Mouse (Mus musculus) kidney, embryonic 15.5 days (tissue): Measurements from ENCODE around the gene Letmd1. TPM values are rescaled to one million over a fixed set of nuclear protein-coding genes. Genes with fewer than 3 reads are reported as not detected.

ENCODE experiments used
- ATAC-seq: fragments of 200-750 bp; cut with Nextera tagmentation; replicated peaks from 2 replicates; pipeline ENCODE4 v1.8.0; 2017; ENCODE audit warnings: moderate TSS enrichment; ENCODE audit not compliant: low FRiP score
- H3K27ac ChIP-seq: fragments of 300-500 bp; sonication (generic); 2 replicates; pipeline ENCODE4 v1.5.1; 2015; ENCODE audit warnings: mild to moderate bottlenecking, inconsistent platforms
- H3K27me3 ChIP-seq: fragments of 300-500 bp; sonication (generic); 2 replicates; pipeline ENCODE4 v1.6.1; 2015; ENCODE audit warnings: inconsistent platforms
- H3K36me3 ChIP-seq: fragments of 300-500 bp; sonication (generic); 2 replicates; pipeline ENCODE4 v1.6.1; 2015; ENCODE audit warnings: inconsistent platforms
- H3K4me1 ChIP-seq: fragments of 300-500 bp; sonication (generic); 2 replicates; pipeline ENCODE4 v1.6.1; 2015; ENCODE audit warnings: inconsistent platforms
- H3K4me2 ChIP-seq: fragments of 300-500 bp; sonication (generic); 2 replicates; pipeline ENCODE4 v1.6.1; 2015; ENCODE audit warnings: moderate library complexity, mild to moderate bottlenecking, inconsistent platforms
- H3K4me3 ChIP-seq: fragments of 300-500 bp; sonication (generic); replicated peaks from 2 replicates; pipeline ENCODE4 v1.5.1; 2015; ENCODE audit warnings: mild to moderate bottlenecking, inconsistent platforms
- H3K9ac ChIP-seq: fragments of 300-500 bp; sonication (generic); 2 replicates; pipeline ENCODE4 v1.6.1; 2015; ENCODE audit warnings: mild to moderate bottlenecking, inconsistent platforms
- H3K9me3 ChIP-seq: fragments of 300-500 bp; sonication (generic); replicated peaks from 2 replicates; pipeline ENCODE4 v1.6.1; 2016; ENCODE audit warnings: inconsistent platforms
- WGBS: fragments of 180-500 bp; shearing (Covaris S2); methylation state at CpG from one replicate; pipeline ENCODE4 v1.1.7; 2015; ENCODE audit warnings: mixed read lengths; 5-methylcytosine and 5-hydroxymethylcytosine counted together
- polyA plus RNA-seq: library from polyadenylated mRNA; unstranded; fragments of >200 nt; fragmentation: Nextera tagmentation; extraction: Ambion mirVana; gene quantifications from 2 replicates; pipeline ENCODE4 v1.2.1, GENCODE M21; 2015

Letmd1 gene
- polyA plus RNA-seq, 1 experiment from 2014 or later = 27.5 TPM

DNA sequence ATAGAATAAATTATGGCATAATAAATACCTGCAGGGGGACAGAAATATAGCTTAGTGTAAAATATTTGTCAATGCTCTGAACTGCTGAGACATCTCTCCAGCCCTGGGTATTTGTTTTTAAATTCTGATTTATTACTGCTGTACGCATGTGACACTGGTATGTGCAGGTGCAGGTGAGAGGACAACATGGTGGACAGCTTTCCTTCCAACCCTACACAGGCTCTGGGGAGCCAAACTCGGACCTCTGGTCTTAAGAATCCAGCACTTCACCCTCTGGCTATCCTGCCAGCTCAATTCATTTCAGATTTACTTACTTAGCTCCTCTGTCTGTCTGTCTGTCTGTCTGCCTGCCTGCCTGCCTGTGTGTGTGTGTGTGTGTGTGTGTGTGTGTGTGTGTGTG lies 46.3 kb downstream of the Letmd1 start:
- WGBS = 73% methylated on average over 2 of the region's 2 CpGs
- Histone ChIP-seq H3K4me2 (no peak overlapping the region), H3K36me3 (peaks cover 84% of the 10 kb centered on the region), H3K27me3 (no peaks in the 10 kb centered on the region), H3K27ac (no peak overlapping the region), H3K9ac (no peak overlapping the region), H3K9me3 (no peaks in the 10 kb centered on the region), H3K4me1 (no peaks in the 10 kb centered on the region), H3K4me3 (no peak overlapping the region)
- no peak for ATAC-seq

DNA sequence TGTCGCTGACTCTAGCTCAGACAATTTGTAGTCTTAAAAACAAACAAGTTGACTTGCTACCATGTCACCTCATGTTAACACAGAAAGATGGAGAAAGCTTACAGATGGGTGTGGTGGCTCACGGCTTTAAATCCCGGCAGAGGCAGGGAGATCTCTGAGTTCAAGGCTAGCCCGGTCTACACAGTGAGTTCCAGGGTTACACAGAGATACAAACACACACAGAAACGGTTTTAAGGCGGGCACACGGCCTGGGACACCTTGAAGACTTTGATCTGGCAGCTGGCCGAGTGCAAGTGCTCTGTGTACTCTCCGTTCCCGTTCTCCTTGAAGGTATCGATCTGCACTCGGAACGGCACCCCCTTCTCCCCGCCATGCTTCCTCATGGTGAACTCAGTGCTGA lies 51.5 kb downstream of the Letmd1 start:
- Histone ChIP-seq H3K27me3 (no peaks in the 10 kb centered on the region), H3K36me3 (peaks cover 84% of the 10 kb centered on the region)
- no peak for ATAC-seq

DNA sequence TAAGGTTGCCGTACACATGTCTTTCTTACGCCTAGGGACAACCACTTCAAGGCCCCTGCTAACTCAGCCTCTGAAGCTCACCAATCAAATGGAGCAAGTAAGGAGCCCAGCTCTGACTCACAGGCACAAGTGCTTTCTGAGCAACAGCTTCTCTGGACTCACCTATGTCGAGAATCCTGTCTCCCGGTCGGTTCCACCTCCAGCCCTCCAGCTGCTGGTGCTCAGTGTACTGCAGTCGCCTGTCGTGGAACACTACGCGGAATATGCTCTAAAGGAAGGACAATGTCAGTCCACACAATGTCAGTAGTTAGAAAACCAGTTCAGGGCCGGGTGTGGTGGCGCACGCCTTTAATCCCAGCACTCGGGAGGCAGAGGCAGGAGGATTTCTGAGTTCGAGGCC lies 56.6 kb downstream of the Letmd1 start:
- H3K4me3 ChIP-seq = no peak overlapping the region
- no peak overlapping the region for H3K9ac ChIP-seq
- H3K27me3 ChIP-seq = no peaks in the 10 kb centered on the region
- H3K27ac ChIP-seq = no peak overlapping the region
- no peak for ATAC-seq
- WGBS = 94% methylated on average over 14 of the region's 14 CpGs
- peaks cover 61% of the 10 kb centered on the region for H3K36me3 ChIP-seq
- H3K4me1 ChIP-seq = no peaks in the 10 kb centered on the region
- no peaks in the 10 kb centered on the region for H3K9me3 ChIP-seq
- no peak overlapping the region for H3K4me2 ChIP-seq

More for the DNA sequence above, 51.5 kb downstream of the Letmd1 start:
- H3K9ac ChIP-seq = no peak overlapping the region
- no peaks in the 10 kb centered on the region for H3K4me1 ChIP-seq
- H3K4me3 ChIP-seq = no peak overlapping the region
- no peaks in the 10 kb centered on the region for H3K9me3 ChIP-seq
- WGBS = 92% methylated on average over 14 of the region's 14 CpGs
- no peak overlapping the region for H3K4me2 ChIP-seq
- H3K27ac ChIP-seq = no peak overlapping the region

DNA sequence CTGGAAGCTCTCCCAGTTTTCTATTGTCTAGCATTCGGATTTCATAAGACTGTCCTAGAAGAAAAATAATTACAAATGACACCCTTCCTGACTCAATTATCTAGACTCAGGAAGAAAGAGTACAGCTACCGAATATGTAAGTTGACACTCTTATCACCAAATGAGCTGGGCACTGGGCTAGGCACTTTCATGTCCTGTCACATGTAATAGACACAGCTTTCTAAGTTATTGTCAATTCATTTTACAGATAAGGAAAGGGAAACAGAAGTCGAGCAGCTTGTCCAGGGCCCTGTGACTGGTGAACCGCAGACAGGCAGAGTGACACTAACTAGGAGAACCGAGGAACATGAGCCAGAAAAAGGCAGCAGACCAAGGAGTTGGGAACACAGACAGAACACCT lies 59.1 kb downstream of the Letmd1 start:
- Histone ChIP-seq H3K4me1 (no peaks in the 10 kb centered on the region), H3K36me3 (peaks cover 40% of the 10 kb centered on the region), H3K4me2 (no peak overlapping the region), H3K4me3 (no peak overlapping the region), H3K9me3 (no peaks in the 10 kb centered on the region), H3K9ac (no peak overlapping the region), H3K27ac (no peak overlapping the region), H3K27me3 (no peaks in the 10 kb centered on the region)
- ATAC-seq = no peak
- WGBS = 59% methylated on average over 5 of the region's 5 CpGs

Other genes with a start within 250 kb of the Letmd1 start
- 49.7 and 51.1 TPM in 2 replicates for gene Atf1, start 241.2 kb upstream of the Letmd1 start, polyA plus RNA-seq
- gene Tmprss12, start 188.2 kb upstream of the Letmd1 start, polyA plus RNA-seq = not detected in 2 replicates
- gene Mettl7a1, start 164.9 kb upstream of the Letmd1 start, polyA plus RNA-seq = 13.2 and 18.4 TPM in 2 replicates
- 0.17 TPM in 1 of 2 replicates, not detected in the other for gene Mettl7a3, start 134.1 kb upstream of the Letmd1 start, polyA plus RNA-seq
- gene Methig1, start 115.9 kb upstream of the Letmd1 start, polyA plus RNA-seq = 0.94 and 1.5 TPM in 2 replicates
- 0.26 TPM in 1 of 2 replicates, not detected in the other for gene Mettl7a2, start 115.8 kb upstream of the Letmd1 start, polyA plus RNA-seq
- gene Higd1c, start 104.5 kb upstream of the Letmd1 start, polyA plus RNA-seq = 0.64 and 1.7 TPM in 2 replicates
- gene Gm5475, start 46.9 kb upstream of the Letmd1 start, polyA plus RNA-seq = 0.15 and 0.25 TPM in 2 replicates
- 26.8 and 28.2 TPM in 2 replicates for gene Slc11a2, start 44.0 kb upstream of the Letmd1 start, polyA plus RNA-seq
- 16.0 and 16.9 TPM in 2 replicates for gene Csrnp2, start 26.5 kb downstream of the Letmd1 start, polyA plus RNA-seq
- 38.1 and 38.2 TPM in 2 replicates for gene Tfcp2, start 83.0 kb downstream of the Letmd1 start, polyA plus RNA-seq
- 8.4 and 9.1 TPM in 2 replicates for gene Pou6f1, start 131.0 kb downstream of the Letmd1 start, polyA plus RNA-seq
- 237 and 241 TPM in 2 replicates for gene Dazap2, start 146.3 kb downstream of the Letmd1 start, polyA plus RNA-seq
- gene Smagp, start 167.9 kb downstream of the Letmd1 start, polyA plus RNA-seq = 30.0 and 33.1 TPM in 2 replicates
- gene Bin2, start 200.5 kb downstream of the Letmd1 start, polyA plus RNA-seq = 2.6 and 3.2 TPM in 2 replicates
- gene Cela1, start 218.9 kb downstream of the Letmd1 start, polyA plus RNA-seq = 16.5 and 18.3 TPM in 2 replicates